Mouse (Mus musculus) urinary bladder, postnatal 36 days (tissue): ENCODE data around the gene Anks1b.

Experiments used
- DNase-seq, 2 experiments: peaks; one replicate each; pipeline ENCODE4 v3.0.0; 2022; ENCODE audit warnings: low spot score in 2 of 2, mixed read lengths in 1 of 2

Gene Anks1b

DNA sequence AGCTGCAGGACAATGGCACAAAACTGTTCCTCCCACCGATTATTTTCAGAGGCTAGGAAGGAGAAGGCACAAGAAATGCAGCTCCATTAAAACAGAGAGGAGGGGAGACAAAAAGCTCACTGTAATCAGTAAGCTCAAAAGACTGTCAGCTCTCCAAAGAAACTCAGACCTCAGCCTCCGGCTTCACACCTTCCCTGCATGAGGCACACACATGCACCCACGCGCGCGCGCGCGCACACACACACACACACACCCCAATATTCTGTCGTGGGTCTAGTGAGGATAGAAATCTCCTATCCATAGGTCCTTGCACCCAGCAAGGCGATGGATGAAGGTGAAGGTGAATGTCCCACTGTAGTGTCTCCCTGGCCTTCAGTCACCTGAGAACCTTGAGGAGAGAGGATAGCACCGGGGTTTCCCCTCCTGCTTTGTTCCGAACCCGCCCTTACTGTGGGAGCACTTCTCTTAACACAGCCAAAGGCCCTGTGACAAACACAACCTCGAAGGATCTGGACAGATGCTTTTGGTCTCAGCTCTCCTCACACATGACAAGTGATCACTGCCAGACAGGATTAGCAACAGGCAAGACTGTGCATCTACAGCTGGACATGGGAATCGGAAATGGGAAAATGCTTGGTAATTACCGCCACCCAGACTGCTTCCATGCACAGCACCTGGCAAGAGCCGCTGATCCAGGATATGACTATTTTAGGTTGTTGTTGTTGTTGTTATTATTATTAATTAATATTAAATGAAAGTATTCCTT, 1074.5 kb downstream of the Anks1b start:
- no peak for DNase-seq

DNA sequence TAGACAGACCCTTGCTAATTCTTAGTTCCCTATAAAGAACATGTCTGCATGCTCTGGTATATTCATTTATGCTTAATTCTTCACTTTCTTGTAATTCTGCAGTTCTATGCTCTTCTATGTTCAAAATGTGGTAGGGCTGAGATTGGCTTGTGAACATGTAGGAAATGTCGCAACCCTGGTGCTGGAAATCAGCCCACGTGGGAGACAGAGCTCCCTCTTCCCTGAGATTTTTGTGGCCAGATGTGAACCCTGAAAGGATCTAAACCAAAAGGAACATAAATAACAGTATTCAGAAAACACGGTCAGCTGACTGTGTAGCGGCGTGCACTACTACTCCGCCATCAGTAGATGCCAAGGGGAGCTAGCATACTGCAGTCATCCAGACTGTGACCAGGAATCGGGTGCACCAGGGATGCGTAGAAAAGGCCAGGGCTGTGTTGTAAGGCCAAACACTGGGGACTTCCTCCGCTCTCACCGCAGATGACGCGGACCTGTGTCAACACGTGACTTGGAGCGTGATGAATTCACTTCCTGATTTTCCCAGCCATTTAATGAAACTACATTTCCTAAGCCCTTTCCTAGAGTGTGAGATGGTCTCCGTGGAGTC, 1079.9 kb downstream of the Anks1b start:
- DNase-seq, result no peak

DNA sequence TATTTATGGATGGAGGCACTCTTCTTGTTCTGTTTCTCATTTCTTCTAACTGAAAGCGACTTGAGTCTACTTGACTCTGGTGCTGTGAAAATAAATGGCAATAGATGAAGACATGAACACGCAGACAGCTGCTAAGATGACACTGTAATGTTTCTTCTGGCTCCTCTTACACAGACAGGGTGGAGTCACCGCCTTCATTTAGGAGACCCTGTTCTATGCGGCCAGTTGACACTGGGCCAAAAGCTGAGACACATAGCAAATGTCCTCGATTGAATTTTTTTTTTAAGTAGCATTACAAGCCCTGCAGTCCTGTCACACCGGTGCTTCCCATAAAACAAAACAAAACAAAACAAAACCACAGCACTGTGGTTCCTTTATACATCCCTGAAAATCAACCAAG, 1080.5 kb downstream of the Anks1b start:
- DNase-seq, result no peak

DNA sequence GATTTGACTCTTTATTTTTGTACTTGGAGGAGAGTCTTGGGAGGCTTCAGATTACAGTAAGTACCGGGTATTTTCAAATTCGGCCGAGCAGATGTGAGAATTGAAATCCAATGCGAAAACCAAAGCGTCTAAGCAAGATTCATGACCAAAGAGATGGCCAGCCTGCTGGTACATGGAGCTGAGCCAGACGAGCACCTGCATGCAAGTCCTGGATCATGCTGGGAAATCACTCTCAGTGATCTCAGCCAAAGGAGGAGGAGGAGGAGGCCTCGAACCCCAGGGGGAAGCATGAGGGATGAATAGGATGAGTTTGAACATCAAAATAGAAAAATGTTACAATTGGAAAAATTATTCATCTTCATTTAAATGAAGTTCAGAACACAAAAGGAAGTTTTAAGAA, 1087.1 kb downstream of the Anks1b start:
- DNase-seq, result no peak

DNA sequence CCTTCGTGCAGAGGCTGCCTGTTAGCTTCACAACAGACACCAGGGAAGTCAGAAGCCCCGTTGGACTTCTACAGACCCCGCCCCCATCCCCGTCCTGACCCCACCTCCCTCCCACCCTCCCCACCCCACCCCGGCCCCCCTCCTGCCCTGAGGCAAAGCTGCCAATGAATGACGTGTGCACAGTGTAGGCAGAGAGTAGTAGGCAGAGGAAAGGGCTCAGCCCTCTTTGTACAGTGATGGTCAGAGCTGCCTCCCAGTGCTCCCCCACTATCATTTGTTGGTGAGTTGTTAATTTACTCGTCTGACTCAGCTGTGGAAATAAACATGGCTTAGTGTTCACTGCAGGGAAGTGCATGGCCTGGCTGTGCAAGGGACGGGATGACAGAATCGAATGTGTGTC, 1091.2 kb downstream of the Anks1b start:
- no peak for DNase-seq

DNA sequence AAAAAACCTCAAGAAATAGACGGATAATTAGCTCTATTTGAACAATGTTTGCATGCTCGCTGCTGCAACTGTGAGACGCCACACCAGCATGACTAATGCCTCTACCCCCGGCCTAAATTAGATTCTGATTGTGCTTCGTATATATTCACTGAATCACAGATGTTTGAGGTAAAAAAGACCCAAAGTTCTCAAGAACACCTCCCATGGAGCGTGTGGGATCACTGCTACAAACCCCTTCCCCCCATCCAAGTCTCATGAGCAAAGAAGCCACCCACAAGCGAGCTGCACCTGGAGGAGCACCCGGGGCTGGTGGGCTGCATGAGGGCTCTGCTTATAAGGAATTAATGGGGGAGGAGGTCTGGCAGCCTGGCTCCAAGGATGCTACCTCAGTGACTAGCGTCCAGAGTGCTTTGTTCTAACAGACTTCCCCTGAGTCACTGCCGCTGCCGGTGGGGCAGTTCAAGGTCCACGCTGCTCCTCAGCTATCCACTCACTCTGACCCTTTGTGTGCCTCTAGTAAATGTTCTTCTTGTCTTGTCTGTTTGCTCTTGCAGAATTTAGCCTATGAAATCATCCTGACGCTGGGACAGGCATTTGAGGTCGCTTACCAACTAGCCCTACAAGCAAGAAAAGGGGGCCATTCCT, 1092.5 kb downstream of the Anks1b start:
- DNase-seq, result no peak

DNA sequence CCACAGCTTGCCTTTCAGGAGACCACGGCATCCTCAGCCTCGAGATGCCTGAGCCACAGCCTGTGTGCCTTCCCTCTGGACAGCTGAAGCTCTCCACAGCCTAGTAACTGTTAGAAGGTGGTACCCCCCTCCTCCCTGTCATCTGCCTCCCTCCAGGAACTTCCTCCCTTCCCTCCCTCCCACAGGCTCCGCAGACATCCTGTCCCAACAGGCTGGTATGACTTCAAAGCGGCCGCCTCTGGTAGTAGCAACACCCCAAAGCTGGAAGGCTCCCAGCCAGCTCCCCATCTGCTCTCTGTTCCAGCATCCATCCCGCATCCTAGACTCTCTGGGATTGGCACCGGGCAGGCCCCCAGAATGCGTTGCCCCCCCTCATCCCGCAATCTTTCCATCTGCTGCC, 1093.5 kb downstream of the Anks1b start:
- DNase-seq, result no peak

DNA sequence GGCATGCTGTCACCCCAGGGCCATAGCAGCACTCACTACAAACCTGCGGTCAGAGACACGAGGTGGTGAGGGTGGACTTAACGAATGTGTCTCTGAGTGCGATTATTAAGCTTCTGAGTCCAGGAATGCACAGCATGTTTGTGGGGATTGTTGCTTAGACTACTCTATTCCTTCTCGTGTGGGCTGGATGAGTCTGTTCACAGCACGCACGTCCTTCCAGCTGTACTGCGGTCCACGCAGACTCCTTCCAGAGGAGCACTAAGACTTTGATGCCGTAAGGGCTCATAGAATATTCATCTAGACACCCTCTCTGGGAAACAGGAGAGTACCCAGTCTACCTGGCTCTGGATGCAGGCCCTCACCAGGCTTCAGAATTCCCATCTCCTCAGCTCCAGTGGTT, 1094.9 kb downstream of the Anks1b start:
- no peak for DNase-seq

DNA sequence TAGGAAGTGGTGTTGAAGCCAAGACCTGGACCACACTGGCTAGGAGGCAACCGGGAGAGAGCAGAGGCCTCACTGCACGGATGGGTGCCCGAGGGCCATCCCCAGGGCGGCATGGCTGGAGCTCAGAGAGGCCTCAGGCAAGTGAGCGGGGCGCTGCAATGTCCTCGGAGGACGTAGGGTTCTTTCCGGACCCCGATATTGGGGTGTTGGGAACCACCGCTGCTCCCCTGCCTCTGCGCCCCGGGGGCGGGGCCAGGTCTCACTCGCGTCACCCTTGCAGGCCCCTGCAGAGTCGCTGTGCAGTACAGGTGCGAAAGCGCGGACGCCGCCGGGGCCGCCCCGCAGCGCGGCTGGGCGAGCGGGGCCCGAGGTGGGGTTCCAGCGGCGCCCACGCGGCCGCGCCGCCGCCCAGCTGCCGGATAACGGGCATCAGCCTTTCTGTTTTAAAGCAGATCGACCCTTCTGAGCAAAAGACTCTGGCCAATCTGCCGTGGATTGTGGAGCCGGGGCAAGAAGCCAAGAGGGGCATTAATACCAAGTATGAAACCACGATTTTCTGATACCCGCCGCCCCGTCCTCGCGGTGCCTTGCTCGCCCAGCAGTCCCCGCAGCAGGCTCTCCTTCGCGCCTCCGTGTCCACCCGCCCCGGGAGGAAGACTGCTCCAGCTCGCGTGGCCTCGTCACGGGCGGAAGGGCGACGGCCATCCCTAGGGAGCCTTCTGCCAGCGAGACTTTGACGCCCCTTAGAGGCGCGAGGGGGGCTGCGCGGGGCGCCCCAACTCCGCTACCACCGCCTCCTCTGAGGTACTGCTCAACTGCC, 1096.3 kb downstream of the Anks1b start:
- DNase-seq, result peak in 1 of 2 experiments; percentile 8

DNA sequence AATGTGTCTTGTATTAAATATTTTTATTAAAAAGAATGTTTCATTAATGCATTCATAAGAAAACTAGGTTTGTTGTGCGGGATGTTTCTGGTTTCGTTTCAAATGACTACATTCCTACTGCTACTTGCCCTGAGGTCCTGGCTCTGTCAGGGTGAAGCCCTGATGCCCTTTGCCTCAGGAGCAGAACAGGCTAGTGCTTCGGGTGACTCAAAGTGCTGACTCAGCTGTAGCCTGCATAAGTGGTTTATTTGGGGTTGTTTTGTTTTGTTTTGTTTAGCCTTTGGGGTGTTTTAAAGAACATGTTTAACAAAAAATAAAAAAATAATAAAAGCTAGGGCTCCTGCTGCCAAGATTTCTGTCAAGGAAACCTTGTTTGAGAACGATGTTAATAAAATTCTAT, 1097.3 kb downstream of the Anks1b start:
- no peak for DNase-seq

DNA sequence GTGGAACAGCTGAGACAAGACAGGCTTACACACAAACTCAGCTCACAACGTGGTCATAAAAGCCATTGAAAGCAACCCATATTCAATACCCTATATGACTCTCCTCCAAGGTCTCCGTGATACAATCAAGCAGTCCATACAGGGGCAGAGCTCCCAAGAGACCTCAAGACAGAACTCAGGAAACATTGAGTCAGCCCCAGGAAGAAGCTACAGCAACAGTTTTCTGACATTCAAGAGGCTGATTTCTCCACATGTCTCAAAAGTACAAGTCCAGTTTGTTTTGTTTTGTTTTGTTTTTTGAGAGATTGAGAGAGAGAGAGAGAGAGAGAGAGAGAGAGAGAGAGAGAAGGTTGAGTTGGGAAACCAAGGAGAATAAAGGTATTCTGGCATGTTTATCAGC, 1100.8 kb downstream of the Anks1b start:
- no peak for DNase-seq

DNA sequence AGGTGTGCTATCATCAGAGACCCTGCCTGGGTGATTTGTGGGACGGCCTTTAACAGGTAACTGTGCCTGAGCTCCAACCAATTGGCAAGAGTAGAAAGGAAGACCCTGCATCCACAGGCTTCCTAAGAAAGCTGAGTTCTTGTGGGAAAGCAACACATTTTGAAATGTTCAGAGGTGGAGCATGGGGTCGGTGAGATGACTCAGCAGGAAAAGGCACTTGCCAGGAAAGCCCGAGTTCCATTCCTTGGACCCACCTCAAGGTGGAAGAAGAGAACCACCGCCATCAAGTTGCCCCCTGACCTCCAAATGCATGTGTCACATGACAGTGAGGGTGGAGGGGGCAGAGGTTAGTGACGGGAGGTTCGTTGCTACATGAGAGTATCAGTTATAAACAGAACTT, 1101.2 kb downstream of the Anks1b start:
- DNase-seq, result no peak

DNA sequence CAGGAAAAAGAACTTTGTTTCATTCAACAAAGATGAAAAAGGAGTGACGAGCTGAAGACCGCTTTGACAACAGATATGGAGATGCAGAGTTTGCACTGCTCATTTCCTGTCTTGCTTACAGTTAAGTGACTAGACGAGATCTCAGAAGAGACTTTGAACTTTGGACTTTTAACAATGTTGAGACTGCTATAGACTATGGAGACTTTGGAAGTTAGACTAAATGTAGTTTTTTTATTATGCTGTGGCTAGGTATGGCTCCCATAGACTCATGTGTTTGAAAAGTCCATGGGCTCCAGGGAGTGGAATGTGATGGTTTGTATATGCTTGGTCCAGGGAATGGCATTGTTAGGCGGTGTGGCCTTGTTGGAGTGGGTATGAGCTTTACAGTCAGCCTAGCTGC, 1108.5 kb downstream of the Anks1b start:
- DNase-seq, result no peak

DNA sequence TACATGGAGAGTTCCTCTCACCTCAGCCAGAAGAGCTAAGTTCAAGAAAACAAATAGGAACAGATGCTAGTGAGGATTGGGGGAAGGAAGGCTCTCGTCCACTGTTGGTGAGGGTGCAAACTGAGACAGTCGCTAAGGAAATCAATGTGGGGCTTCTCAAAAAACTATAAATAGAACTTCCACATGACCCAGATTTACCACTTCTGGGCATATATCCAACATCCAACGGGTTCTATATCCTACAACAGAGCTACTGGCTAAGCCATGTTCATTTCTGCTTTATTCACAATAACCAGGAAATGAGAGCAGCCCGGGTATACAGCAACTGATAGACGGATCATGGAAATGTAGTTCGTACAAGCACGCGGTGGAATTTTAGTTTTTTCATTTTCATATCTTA, 1109.7 kb downstream of the Anks1b start:
- DNase-seq, result no peak

DNA sequence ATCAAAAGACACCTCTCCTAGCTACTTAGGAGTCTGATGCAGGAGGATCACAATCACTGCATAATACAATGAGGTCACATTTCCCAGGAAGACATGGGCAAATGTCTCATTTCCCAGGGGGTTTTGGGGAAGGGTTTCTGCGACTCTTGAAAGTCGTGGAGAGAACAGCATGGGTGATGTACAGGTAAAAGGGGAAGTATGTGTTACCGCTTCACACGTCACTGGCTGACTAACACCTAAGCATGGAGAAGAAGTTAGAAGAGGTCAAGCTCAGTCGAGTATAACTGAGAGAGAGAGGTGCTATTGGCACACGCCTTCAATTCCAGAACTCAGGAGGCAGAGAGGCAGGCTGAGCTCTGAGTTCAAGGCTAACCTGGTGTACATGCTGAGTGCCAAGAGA, 1117.0 kb downstream of the Anks1b start:
- no peak for DNase-seq

DNA sequence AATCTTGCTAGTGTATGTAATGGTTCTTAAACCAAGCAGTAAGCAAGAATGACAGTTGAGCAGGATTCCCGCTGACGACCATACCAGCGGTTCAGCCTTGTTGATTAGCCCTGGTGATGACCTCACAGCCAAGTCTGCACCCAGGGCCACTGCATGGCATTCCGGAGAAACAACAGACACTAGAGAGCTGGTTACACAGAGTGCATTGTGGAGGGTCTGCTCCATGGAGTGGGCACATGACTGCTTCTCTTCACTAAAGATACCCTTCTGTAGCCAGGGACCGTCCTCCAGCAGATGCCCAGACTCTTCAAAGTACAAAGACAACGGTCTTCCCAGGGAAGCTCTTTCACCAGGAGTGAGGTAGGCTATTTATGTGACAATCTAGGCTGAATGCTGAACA, 1118.9 kb downstream of the Anks1b start:
- DNase-seq, result no peak

DNA sequence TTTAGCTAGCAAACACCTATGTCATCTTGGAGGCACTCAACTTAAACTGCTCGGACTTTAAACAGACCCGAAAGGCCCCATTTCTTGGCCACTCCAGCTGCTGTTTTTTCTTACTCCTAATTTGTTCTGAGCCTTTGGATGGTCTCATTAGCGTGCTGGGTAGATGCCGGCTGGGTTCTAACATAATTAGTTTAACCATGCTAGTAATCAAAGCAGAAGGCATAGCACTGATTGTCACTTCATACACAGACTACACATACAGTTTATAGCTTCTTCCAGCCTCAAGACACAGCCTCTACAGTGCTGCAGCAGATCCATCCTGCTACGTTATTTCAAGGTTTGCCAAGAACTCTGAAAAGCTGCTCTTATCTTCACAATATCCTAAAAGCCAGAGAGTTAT, 1120.6 kb downstream of the Anks1b start:
- no peak for DNase-seq

DNA sequence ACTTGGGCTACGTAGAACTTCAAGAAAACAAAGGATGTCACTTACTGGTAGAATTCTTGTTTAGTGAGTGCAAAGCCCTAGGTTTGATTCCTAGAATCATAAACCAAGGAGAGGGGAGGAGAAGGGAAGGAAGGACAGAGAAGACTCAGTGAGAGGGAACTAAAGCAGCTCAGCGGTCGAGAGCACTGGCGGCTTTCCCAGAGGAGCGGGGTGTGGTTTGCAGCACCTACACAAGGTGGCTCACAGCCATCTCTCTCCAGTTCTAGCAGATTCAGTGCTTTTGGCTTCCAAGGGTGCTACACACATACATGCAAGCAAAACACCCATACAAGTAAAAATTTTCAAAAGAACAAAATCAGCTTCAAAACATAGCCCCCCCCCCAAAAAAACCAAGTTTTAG, 1126.6 kb downstream of the Anks1b start:
- no peak for DNase-seq

DNA sequence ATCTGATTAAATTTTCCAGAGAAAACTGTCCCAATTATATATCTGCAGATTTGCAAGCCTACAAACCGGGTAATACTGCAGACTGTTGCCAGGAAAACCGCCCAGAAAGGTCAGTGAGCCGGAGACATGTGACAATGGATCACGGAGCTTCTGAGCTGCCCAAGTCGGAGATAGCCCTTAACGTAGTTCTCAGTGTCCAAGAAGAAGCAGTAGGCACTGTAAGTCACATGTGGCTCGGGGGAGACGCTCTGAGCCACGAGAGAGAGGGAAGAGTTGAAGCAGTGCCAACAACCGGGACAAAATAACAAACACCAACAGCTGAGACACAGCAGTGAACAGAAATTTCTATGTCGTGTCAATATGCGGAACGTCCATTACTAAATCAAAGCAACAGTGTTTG, 1128.1 kb downstream of the Anks1b start:
- peak in 1 of 2 experiments; percentile 8 for DNase-seq

DNA sequence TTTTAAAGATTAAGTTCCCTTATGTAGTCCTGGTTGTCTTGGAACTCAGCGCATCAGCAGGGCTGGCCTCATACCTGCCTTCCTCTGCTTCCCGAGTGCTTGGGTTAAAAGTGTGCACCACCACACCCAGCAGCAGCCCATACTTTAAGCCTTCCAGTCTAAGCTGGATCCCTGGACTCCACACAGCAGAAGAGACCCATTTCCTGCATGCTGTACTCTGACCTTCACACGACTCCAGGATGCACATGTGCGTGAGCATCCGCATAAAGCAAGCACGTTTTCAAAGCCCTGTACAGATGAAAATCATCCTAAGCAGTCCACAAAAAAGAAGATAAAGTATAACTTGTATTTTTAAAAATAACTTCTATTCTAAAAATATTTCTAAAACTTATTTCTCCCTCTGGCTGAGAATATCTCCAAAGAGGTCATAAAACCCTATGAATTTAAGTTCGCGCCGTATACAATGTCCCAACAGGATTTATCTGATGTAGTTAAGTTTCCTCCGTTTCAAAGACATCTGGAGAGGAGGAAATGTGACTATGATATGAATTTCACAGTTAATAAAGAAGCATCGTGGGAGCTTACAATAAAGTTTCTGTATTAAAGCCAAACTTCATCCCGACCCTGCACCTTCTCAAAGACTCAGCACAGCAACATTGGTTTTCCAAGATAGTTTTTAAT, 1132.7 kb downstream of the Anks1b start:
- DNase-seq, result no peak
